Mouse (Mus musculus) G1E-ER4 (cell line): ENCODE measurements around the gene Ostf1. TPM values are rescaled to one million over a fixed set of nuclear protein-coding genes. Genes with fewer than 3 reads are reported as not detected.

Experiments
- GATA1 ChIP-seq: IDR thresholded peaks from one replicate; pipeline ENCODE4 v1.8.0; 2012; ENCODE audit warnings: low read length, inconsistent platforms
- polyA plus RNA-seq: library from polyadenylated mRNA; stranded (reverse); fragments of >175 nt; gene quantifications from 2 replicates; pipeline ENCODE4 v1.2.3, GENCODE M21; 2012

Ostf1 gene
- polyA plus RNA-seq, 1 experiment = 235 TPM

DNA sequence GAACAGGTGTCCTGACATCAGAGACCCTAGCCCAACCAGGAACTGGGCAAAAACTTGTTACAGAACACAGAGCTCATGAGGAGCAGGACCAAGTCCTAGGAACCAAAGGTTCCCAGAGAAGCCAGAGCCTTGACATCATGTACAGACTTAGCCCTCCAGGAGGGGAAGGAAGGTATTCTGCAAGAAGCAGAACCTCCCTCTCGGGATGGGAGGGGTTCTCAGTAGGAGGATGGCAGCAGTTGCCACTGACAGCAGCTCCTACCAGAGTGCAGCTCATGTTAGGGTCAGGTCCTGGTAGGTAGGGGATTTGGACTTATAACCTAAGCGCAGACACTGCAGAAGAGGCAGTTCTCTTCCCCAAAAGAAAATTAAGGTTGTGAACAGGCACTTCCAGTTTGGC lies 7.7 kb downstream of the Ostf1 start:
- no peak for TF ChIP-seq GATA1

DNA sequence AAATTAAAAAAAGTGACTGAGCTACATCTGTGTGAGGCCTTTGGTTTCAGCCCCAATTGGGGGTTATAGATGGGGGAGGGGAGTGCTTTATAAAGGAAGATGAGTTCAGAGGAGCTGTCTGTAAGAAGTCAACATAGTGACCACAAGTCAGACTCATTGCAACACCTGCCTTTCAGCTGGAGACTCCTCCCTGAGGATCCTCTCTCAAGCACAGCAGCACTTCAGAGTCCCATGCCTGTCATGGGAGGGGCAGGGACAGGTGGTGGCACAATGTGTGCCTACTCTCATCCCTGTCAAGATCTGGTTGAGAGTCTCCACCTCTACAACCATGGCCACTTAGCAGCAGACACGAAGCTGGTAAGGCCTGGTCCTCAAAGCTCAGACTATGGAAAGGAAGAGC lies 11.9 kb downstream of the Ostf1 start:
- TF ChIP-seq GATA1 = no peak

GRCm38 (mm10) chr19:18619060-18619459 lies 12.6 kb downstream of the Ostf1 start:
- no peak for TF ChIP-seq GATA1

DNA sequence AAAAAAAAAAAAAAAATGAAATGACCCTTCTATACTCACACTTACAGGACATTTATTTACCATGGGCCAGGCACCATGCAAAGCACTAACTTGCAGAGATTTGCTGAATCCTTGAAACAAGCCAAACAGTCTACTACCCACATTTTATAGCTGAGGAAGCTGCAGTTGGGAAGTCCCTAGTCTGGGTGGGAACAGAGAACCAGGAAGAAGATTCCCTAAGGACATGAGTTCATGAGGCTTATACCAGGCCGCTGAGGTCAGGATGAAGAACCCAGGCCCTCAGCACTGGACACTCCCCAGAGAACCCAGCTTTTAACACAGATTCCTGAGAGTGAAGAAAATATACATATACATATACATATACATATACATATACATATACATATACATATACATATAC lies 14.1 kb downstream of the Ostf1 start:
- TF ChIP-seq GATA1 = no peak

DNA sequence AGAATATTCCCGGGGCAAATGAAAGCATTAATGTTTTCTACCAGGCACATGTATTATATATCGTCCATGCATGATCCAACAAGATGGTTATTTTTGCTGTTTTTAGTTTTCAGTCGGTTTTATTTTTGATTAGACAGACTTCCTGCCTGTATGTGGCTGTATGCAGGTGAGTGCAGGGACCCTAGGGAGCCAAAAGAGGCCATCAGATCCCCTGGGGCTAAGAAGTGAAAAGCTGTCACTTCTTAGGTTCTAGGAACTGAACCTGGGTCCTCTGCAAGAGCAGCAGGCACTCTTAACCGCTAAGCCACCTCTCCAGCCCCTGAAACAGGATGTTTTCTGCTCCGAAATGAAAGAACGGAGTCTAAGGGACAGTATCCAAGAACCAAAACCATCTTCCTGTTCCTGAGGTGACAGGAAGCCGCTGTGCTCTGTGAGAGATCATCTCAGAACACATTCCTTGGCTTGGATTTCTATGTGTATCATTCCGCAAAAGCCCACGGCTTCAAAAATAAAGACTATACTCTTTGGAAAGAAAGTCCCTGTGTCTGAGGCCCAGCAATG lies 15.9 kb downstream of the Ostf1 start:
- TF ChIP-seq GATA1 = no peak

DNA sequence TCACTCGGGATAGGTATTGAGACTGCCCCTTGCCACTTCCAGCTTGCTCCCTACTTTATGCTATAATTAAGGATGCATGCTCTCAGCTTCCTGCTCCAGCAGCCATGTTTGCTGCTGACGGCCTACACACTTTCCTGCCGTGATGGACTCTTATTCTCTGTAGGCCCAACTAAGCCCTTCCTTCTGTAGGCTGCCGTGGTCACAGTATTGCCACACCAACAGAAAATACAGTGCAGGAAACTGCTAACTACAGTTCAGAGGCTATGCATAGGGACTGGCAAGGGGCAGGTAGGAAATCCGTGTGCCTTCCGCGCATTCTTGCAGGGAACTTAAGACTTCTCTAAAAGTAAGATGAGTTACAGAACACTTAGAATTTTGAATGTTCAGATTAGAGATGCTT lies 17.3 kb downstream of the Ostf1 start:
- TF ChIP-seq GATA1 = no peak

- no peak for TF ChIP-seq GATA1
Measured at GRCm38 (mm10) chr19:18608975-18609374, 22.6 kb downstream of the Ostf1 start.

DNA sequence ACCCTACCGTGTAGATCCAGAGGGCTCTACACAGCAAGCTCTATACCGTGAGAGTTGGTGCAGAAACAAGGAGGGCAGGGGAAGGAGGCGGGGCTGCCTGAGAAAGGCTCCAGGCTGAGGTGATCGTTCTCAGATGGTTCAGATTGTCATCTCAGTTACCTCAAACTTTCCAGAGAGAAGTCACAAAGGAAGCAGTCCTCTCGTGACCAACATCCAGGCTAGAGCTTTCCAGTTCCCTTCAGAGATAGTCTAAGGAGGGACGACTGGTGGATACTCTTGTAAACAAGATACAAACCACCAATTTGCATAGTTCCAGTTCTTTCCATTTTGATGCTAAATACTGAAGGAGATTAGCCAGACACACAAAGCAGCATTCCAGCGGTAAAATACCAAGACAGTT lies 23.7 kb downstream of the Ostf1 start:
- TF ChIP-seq GATA1 = no peak

DNA sequence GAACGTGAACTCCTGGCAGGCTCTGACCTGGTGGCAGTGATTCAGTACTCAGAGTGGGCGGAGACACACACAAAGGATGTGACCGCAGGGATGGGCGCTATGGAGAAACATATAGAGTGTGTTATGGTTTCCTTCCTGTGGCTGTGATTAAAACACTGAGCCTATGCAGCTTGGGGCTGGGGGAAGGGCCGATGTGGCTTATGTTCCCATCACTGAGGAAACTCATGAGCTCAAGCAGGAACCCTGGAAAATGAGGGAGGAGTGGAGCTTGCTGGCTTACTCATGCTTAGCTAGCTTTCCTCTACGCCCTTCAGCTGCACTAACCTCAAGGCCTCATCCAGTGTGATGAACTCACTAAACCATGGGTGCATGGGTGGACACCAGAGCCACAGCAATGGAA lies 28.6 kb downstream of the Ostf1 start:
- TF ChIP-seq GATA1 = no peak

- TF ChIP-seq GATA1 = no peak
Measured at GRCm38 (mm10) chr19:18600611-18601010, 31.0 kb downstream of the Ostf1 start.

DNA sequence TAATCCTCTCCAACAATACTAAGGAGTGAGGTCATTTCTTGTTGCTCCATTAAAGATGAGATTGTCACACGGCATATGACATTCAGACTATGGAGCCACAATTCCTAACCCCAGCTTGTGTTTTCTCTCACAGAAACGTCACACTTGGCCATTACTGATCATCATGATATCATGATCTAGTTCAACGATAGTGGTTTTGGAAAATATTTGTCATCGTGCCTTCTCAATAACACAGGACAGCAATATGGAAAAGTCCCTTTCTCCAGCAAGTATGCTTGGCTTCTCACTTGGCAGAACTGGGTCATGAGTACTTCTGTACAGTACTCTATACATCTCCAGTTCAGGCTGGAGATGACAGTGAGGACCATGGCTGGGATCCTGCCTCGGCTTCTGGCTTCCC lies 32.0 kb downstream of the Ostf1 start:
- TF ChIP-seq GATA1 = no peak

- no peak for TF ChIP-seq GATA1
Measured at GRCm38 (mm10) chr19:18599051-18599450, 32.6 kb downstream of the Ostf1 start.

- no peak for TF ChIP-seq GATA1
Measured at GRCm38 (mm10) chr19:18598265-18598926, 33.2 kb downstream of the Ostf1 start.

DNA sequence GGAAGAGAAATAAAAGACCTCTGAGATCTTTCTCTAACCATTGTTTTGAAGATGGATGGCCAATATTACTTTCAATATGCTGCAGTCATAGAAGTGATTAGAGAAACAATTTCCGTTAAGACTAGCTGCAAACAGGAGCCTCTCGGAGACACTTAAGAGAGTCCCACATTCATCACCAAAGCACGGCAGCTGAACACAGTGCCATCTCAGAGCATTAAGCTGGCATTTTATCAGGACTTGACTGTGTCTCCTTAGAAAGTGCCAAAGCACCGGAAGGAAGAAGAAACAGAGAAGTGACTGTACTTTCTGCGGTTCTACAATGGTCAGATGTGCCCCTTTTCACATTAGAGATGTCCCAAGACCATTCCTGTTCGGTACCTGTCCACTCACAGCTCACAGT lies 33.9 kb downstream of the Ostf1 start:
- no peak for TF ChIP-seq GATA1

DNA sequence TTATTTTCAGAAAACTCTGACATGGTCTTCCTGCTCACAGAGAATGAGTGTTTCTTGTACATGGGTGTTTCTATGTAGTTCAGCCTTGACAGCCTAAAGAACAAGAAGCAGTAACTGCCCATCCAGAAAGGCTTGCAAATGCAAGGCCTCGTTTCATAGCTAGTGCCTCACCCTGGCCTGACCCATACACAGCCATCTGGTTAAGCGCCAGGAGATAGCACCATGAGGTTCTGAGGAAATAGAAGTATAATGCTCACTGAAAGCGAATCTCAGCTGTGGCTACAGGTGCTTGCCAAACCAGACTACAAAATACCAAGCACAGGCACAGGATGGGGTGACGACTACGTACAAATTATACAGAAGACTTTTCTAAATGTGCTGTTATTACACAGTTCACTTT lies 34.7 kb downstream of the Ostf1 start:
- no peak for TF ChIP-seq GATA1

DNA sequence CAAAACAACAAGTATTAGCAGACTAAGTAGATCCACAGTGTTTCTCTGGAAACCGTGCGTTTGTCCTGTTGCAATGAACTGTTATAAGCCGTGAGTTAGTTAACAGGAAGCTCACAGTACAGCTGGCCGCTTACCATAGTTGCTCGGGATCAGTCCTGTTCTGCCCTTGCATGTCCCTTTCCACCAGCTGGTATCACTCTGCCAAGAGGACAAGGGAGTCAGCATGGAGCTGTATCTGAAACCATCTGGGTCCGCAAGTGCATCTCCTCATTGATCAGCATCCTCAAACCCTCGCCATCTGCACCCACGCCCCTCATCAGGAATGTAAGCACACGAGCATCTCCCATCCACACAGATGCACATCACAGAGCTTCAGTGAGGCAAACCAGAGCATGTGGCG lies 37.9 kb downstream of the Ostf1 start:
- TF ChIP-seq GATA1 = no peak

DNA sequence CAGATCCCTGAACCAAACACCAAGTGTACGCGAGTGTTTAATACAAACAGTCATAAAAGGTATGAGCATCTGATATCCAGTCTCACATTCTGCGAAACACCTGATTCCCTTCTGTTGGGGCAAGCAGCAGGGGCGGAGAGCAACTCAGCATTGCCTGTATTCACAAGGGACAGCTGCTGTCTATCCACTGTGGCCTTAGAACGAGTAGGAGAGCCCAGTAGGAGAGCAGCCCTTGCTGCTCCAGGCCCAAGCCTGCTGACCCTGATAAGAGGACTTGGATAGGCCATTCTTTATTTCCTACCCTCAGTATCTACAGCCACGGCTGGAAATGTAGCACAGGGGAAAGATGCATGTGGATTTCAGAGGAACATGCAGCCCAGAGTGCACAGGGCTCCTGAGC lies 38.7 kb downstream of the Ostf1 start:
- no peak for TF ChIP-seq GATA1

DNA sequence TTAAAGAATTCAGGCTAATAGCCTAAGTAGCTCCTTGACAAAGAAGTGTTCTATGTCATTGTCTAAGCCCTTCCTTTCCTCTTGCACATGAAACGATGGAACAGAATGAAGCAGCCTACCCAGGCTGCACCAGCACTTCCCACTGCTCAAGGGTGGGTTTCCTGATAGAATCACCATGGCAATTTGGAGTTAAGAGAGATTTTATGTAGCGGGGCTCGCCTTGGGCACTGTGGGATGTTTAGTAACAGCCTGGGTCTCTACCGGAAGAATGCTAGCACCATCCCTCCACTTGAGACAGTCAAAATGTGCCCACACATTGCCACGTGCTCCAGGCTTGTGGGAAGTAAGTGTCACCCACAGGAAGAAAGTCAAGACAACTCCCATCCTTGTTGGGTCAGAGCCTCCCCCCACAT lies 40.7 kb downstream of the Ostf1 start:
- no peak for TF ChIP-seq GATA1
